Mouse (Mus musculus) stomach, postnatal 0 days (tissue): Measurements from ENCODE around the gene Cyp2d10.

Source experiments
- CTCF ChIP-seq: IDR thresholded peaks from 2 replicates; pipeline ENCODE4 v1.5.1; 2016; ENCODE audit warnings: antibody characterized with exemption, low read depth, mild to moderate bottlenecking, moderate library complexity
- EP300 ChIP-seq: optimal IDR thresholded peaks from 2 replicates; pipeline ENCODE3; 2016; ENCODE audit warnings: antibody characterized with exemption

GRCm38 (mm10) chr15:82378261-82379180, 28.5 kb downstream of the Cyp2d10 start:
- TF ChIP-seq CTCF, result no peak
- TF ChIP-seq EP300, result no peak
